Mouse (Mus musculus) pancreas, adult 10 weeks (tissue): ENCODE data around the gene Ndufs8. TPM values are rescaled to one million over a fixed set of nuclear protein-coding genes. Genes with fewer than 3 reads are reported as not detected.

Experiments
- polyA plus RNA-seq: library from polyadenylated mRNA; stranded (reverse); fragments of 350-450 nt; fragmentation: Illumina TruSeq; extraction: RNeasy Lipid Tissue Mini Kit (QIAGEN cat#74804); gene quantifications from one replicate; pipeline ENCODE4 v1.2.3, GENCODE M21; 2015; ENCODE audit warnings: low read depth, low replicate concordance; ENCODE audit not compliant: insufficient read depth

Gene Ndufs8
- 32.0 TPM for polyA plus RNA-seq

GRCm38 (mm10) chr19:3912337-3913204 lies at the start of gene Ndufs8:
Gene Ndufs8 (minus strand): TSS chr19:3912774.

GRCm38 (mm10) chr19:3958470-3958869 lies 45.9 kb upstream of the Ndufs8 start, which contains the start of gene Aldh3b3:
Gene Aldh3b3 (plus strand): TSS chr19:3958645.

GRCm38 (mm10) chr19:3935032-3935895 lies 22.7 kb upstream of the Ndufs8 start, which contains the start of gene Unc93b1:
Gene Unc93b1 (plus strand): TSS chr19:3935186.

GRCm38 (mm10) chr19:3929211-3929941 lies 16.8 kb upstream of the Ndufs8 start, which contains the start of gene Aldh3b1:
Gene Aldh3b1 (minus strand): TSS chr19:3929808.

GRCm38 (mm10) chr19:3906795-3907786 lies 5.5 kb downstream of the Ndufs8 start, which contains the start of gene Tcirg1:
Gene Tcirg1 (minus strand): TSS chr19:3907133.

Other genes with a start within 250 kb of the Ndufs8 start
- 10.3 TPM for gene Lrp5, start 226.2 kb downstream of the Ndufs8 start, polyA plus RNA-seq
- gene 1810055G02Rik, start 204.5 kb downstream of the Ndufs8 start, polyA plus RNA-seq, result 4.0 TPM
- gene Kmt5b, start 145.4 kb downstream of the Ndufs8 start, polyA plus RNA-seq, result 11.8 TPM
- 61.3 TPM for gene Chka, start 61.0 kb downstream of the Ndufs8 start, polyA plus RNA-seq
- gene Tcirg1, start 5.6 kb downstream of the Ndufs8 start, polyA plus RNA-seq, result 67.9 TPM
- gene Aldh3b1, start 17.0 kb upstream of the Ndufs8 start, polyA plus RNA-seq, result 1.7 TPM
- gene Unc93b1, start 22.4 kb upstream of the Ndufs8 start, polyA plus RNA-seq, result 16.7 TPM
- not detected for gene Aldh3b3, start 45.9 kb upstream of the Ndufs8 start, polyA plus RNA-seq
- gene Aldh3b2, start 59.6 kb upstream of the Ndufs8 start, polyA plus RNA-seq, result 0.63 TPM
- gene Acy3, start 73.8 kb upstream of the Ndufs8 start, polyA plus RNA-seq, result 3.5 TPM
- gene Tbx10, start 80.0 kb upstream of the Ndufs8 start, polyA plus RNA-seq, result not detected
- 9.6 TPM for gene Nudt8, start 87.8 kb upstream of the Ndufs8 start, polyA plus RNA-seq
- 0.68 TPM for gene Gm49405, start 87.9 kb upstream of the Ndufs8 start, polyA plus RNA-seq
- gene Doc2g, start 90.5 kb upstream of the Ndufs8 start, polyA plus RNA-seq, result 5.5 TPM
- 42.7 TPM for gene Ndufv1, start 100.0 kb upstream of the Ndufs8 start, polyA plus RNA-seq
- 449 TPM for gene Gstp1, start 125.2 kb upstream of the Ndufs8 start, polyA plus RNA-seq
- 112 TPM for gene Gstp2, start 133.2 kb upstream of the Ndufs8 start, polyA plus RNA-seq
- gene Gstp3, start 146.8 kb upstream of the Ndufs8 start, polyA plus RNA-seq, result not detected
- gene Cabp2, start 168.8 kb upstream of the Ndufs8 start, polyA plus RNA-seq, result 118 TPM
- gene Cdk2ap2, start 184.4 kb upstream of the Ndufs8 start, polyA plus RNA-seq, result 35.8 TPM
- 10.6 TPM for gene Pitpnm1, start 187.2 kb upstream of the Ndufs8 start, polyA plus RNA-seq
- 19.1 TPM for gene Aip, start 213.1 kb upstream of the Ndufs8 start, polyA plus RNA-seq
- not detected for gene Gpr152, start 227.0 kb upstream of the Ndufs8 start, polyA plus RNA-seq
- not detected for gene Cabp4, start 231.3 kb upstream of the Ndufs8 start, polyA plus RNA-seq
- gene Coro1b, start 235.8 kb upstream of the Ndufs8 start, polyA plus RNA-seq, result 31.1 TPM
- 8.4 TPM for gene Ptprcap, start 240.8 kb upstream of the Ndufs8 start, polyA plus RNA-seq